Mouse (Mus musculus) kidney, embryonic 14.5 days (tissue): ENCODE measurements around the gene P3h3. TPM values are rescaled to one million over a fixed set of nuclear protein-coding genes. Genes with fewer than 3 reads are reported as not detected.

Experiments used
- ATAC-seq: fragments of 200-750 bp; cut with Nextera tagmentation; 2 replicates; pipeline ENCODE4 v1.8.0; 2017; ENCODE audit warnings: moderate number of reproducible peaks, mild to moderate bottlenecking, moderate TSS enrichment, moderate library complexity; ENCODE audit not compliant: low FRiP score, low TSS enrichment
- H3K27ac ChIP-seq: fragments of 300-500 bp; sonication (generic); 2 replicates; pipeline ENCODE4 v1.5.1; 2014; ENCODE audit warnings: low read depth, mild to moderate bottlenecking, low read length, moderate library complexity, mixed read lengths
- H3K27me3 ChIP-seq: fragments of 300-500 bp; sonication (generic); 2 replicates; pipeline ENCODE4 v1.6.1; 2014; ENCODE audit warnings: mild to moderate bottlenecking, low read length; ENCODE audit not compliant: control insufficient read depth, insufficient read depth
- H3K36me3 ChIP-seq: fragments of 300-500 bp; sonication (generic); 2 replicates; pipeline ENCODE4 v1.6.1; 2014; ENCODE audit warnings: low read length, mixed read lengths; ENCODE audit not compliant: control insufficient read depth, insufficient read depth
- H3K4me1 ChIP-seq: fragments of 300-500 bp; sonication (generic); 2 replicates; pipeline ENCODE4 v1.6.1; 2014; ENCODE audit warnings: low read length, mixed read lengths; ENCODE audit not compliant: control insufficient read depth, insufficient read depth
- H3K4me2 ChIP-seq: fragments of 300-500 bp; sonication (generic); replicated peaks from 2 replicates; pipeline ENCODE4 v1.6.1; 2014; ENCODE audit warnings: low read depth, mild to moderate bottlenecking, low read length
- H3K4me3 ChIP-seq: fragments of 300-500 bp; sonication (generic); 2 replicates; pipeline ENCODE4 v1.5.1; 2014; ENCODE audit warnings: mild to moderate bottlenecking, low read length
- H3K9ac ChIP-seq: fragments of 300-500 bp; sonication (generic); 2 replicates; pipeline ENCODE4 v1.6.1; 2014; ENCODE audit warnings: low read depth, mild to moderate bottlenecking, low read length, moderate library complexity
- H3K9me3 ChIP-seq: fragments of 300-500 bp; sonication (generic); 2 replicates; pipeline ENCODE4 v1.6.1; 2016; ENCODE audit warnings: low read length; ENCODE audit not compliant: control insufficient read depth
- WGBS: fragments of 180-500 bp; shearing (Covaris S2); extraction: QIAGEN DNeasy Blood & Tissue Kit; methylation state at CpG from one replicate; pipeline ENCODE4 v1.1.7; 2014; 5-methylcytosine and 5-hydroxymethylcytosine counted together
- polyA plus RNA-seq: library from polyadenylated mRNA; unstranded; fragments of >200 nt; fragmentation: Nextera tagmentation; extraction: Ambion mirVana; gene quantifications from 2 replicates; pipeline ENCODE4 v1.2.1, GENCODE M21; 2014

The P3h3 gene
- polyA plus RNA-seq, 1 experiment from 2014 or later, result 29.5 TPM

GRCm38 (mm10) chr6:124861266-124861665, 3.7 kb upstream of the P3h3 start:
- WGBS, result 85% methylated on average over 19 of the region's 19 CpGs
- Histone ChIP-seq H3K9ac (peak overlapping the region; percentile 12; the same call in 1 of the 2 replicates), H3K27me3 (peaks cover 6% of the 10 kb centered on the region), H3K27ac (no peak overlapping the region), H3K9me3 (no peaks in the 10 kb centered on the region), H3K36me3 (no peaks in the 10 kb centered on the region), H3K4me3 (no peak overlapping the region), H3K4me1 (peaks cover 28% of the 10 kb centered on the region), H3K4me2 (no peak overlapping the region)
- no peak for ATAC-seq

- peaks cover 33% of the 10 kb centered on the region for H3K4me1 ChIP-seq
- H3K9me3 ChIP-seq, result no peaks in the 10 kb centered on the region
- 89% methylated on average over 9 of the region's 9 CpGs for WGBS
- ATAC-seq, result no peak
- no peak overlapping the region for H3K9ac ChIP-seq
- H3K4me2 ChIP-seq, result no peak overlapping the region
- H3K27me3 ChIP-seq, result peaks cover 6% of the 10 kb centered on the region
- no peak overlapping the region for H3K4me3 ChIP-seq
- H3K36me3 ChIP-seq, result no peaks in the 10 kb centered on the region
- H3K27ac ChIP-seq, result no peak overlapping the region
These were observed 3.0 kb upstream of the P3h3 start for GRCm38 (mm10) chr6:124860511-124860910.

GRCm38 (mm10) chr6:124859725-124860124, 2.2 kb upstream of the P3h3 start:
- peaks cover 6% of the 10 kb centered on the region for H3K27me3 ChIP-seq
- 9% methylated on average over 12 of the region's 12 CpGs for WGBS

GRCm38 (mm10) chr6:124858561-124859318, 1.2 kb upstream of the P3h3 start:
- no peak overlapping the region for H3K4me3 ChIP-seq
- peaks cover 33% of the 10 kb centered on the region for H3K4me1 ChIP-seq
- peak overlapping the region; percentile 90 for H3K4me2 ChIP-seq

More at GRCm38 (mm10) chr6:124859725-124860124, 2.2 kb upstream of the P3h3 start:
- no peak overlapping the region for H3K9ac ChIP-seq
- H3K27ac ChIP-seq, result no peak overlapping the region
- H3K36me3 ChIP-seq, result no peaks in the 10 kb centered on the region; the same call in 1 of the 2 replicates
- H3K4me1 ChIP-seq, result peaks cover 33% of the 10 kb centered on the region
- H3K4me2 ChIP-seq, result peak overlapping the region; percentile 10; the same call in 1 of the 2 replicates
- 0 out of 2 replicates have a peak, but pooled peaks have one; percentile 1 for ATAC-seq
- no peak overlapping the region for H3K4me3 ChIP-seq
- H3K9me3 ChIP-seq, result no peaks in the 10 kb centered on the region

GRCm38 (mm10) chr6:124857840-124858530, 433 bp upstream of the P3h3 start:
- Histone ChIP-seq H3K4me2 (peak overlapping the region; percentile 90), H3K27ac (peak overlapping the region; percentile 95; the same call in 1 of the 2 replicates), H3K4me1 (peaks cover 29% of the 10 kb centered on the region), H3K36me3 (peaks cover 3% of the 10 kb centered on the region; the same call in 1 of the 2 replicates), H3K9ac (peak overlapping the region; percentile 93), H3K4me3 (peak overlapping the region; percentile 74), H3K9me3 (no peaks in the 10 kb centered on the region), H3K27me3 (peaks cover 3% of the 10 kb centered on the region)
- no peak for ATAC-seq
- WGBS, result 30% methylated on average over 26 of the region's 26 CpGs

More at GRCm38 (mm10) chr6:124858561-124859318, 1.2 kb upstream of the P3h3 start:
- H3K9ac ChIP-seq, result no peak overlapping the region
- peaks cover 6% of the 10 kb centered on the region for H3K27me3 ChIP-seq
- H3K9me3 ChIP-seq, result no peaks in the 10 kb centered on the region
- H3K36me3 ChIP-seq, result peaks cover 3% of the 10 kb centered on the region; the same call in 1 of the 2 replicates
- 77% methylated on average over 28 of the region's 28 CpGs for WGBS
- no peak for ATAC-seq
- H3K27ac ChIP-seq, result no peak overlapping the region

GRCm38 (mm10) chr6:124856321-124856720, 1.2 kb downstream of the P3h3 start:
- peak; percentile 48; the same call in 1 of the 2 replicates for ATAC-seq
- Histone ChIP-seq H3K4me3 (peak overlapping the region; percentile 74), H3K27ac (peak overlapping the region; percentile 51; the same call in 1 of the 2 replicates), H3K36me3 (peaks cover 3% of the 10 kb centered on the region; the same call in 1 of the 2 replicates), H3K4me1 (peaks cover 19% of the 10 kb centered on the region), H3K9ac (peak overlapping the region; percentile 93; the same call in 1 of the 2 replicates), H3K27me3 (no peaks in the 10 kb centered on the region), H3K9me3 (no peaks in the 10 kb centered on the region), H3K4me2 (peak overlapping the region; percentile 90)
- 4% methylated on average over 14 of the region's 14 CpGs for WGBS

- no peak overlapping the region for H3K27ac ChIP-seq
These were observed 2.9 kb downstream of the P3h3 start for GRCm38 (mm10) chr6:124854647-124855046.

GRCm38 (mm10) chr6:124850535-124850934, 7.0 kb downstream of the P3h3 start:
- 52% methylated on average over 8 of the region's 8 CpGs for WGBS

More at GRCm38 (mm10) chr6:124854647-124855046, 2.9 kb downstream of the P3h3 start:
- Histone ChIP-seq H3K36me3 (peaks cover 6% of the 10 kb centered on the region; the same call in 1 of the 2 replicates), H3K4me2 (no peak overlapping the region), H3K9me3 (no peaks in the 10 kb centered on the region), H3K4me1 (peaks cover 13% of the 10 kb centered on the region), H3K4me3 (no peak overlapping the region), H3K9ac (no peak overlapping the region), H3K27me3 (no peaks in the 10 kb centered on the region)
- ATAC-seq, result no peak
- WGBS, result 70% methylated on average over 12 of the region's 12 CpGs

More at GRCm38 (mm10) chr6:124850535-124850934, 7.0 kb downstream of the P3h3 start:
- no peaks in the 10 kb centered on the region for H3K27me3 ChIP-seq
- H3K4me2 ChIP-seq, result no peak overlapping the region
- H3K9me3 ChIP-seq, result no peaks in the 10 kb centered on the region
- H3K9ac ChIP-seq, result no peak overlapping the region
- H3K27ac ChIP-seq, result no peak overlapping the region
- peaks cover 12% of the 10 kb centered on the region; the same call in 1 of the 2 replicates for H3K36me3 ChIP-seq
- H3K4me3 ChIP-seq, result no peak overlapping the region
- ATAC-seq, result no peak
- H3K4me1 ChIP-seq, result no peaks in the 10 kb centered on the region
